Comparison of ENCODE assay signal across 10 mouse cellular contexts in the genomic region with DNA sequence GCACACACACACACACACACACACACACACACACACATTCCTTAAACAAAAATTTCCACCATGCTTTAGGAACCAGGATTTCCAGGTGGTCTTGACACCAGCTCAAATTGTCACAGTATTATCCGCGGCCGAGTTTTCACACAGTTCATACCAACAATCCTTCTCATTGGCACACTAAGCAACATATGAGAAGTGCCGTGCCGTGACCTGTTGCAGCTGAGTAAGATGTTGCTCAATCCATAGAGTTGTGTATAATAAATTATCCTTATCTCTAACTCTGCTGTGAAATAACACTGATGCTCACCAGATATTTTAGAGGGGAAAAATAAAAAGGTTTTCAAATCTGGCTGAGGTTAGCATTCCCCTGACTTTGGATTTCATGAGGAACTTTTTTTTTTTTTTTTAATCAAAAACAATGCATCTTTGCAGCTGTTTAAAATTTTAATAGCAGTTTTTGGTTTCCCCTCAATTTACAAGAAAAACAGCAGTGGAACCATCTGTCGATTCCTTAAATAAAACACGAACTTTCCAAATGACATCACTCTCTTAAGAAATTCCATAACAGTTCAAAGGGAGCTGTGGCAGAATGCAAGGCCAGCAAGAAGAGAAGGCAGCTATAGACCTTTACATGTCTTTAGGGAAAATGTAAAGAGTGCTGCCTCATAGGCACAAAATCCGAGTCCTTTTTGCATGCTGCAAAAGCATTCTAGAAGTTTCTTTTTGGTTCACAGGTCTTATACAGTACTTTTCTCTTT.
"Had no signal": no experiment of that assay in that cellular context is flagged by ENCODE, and none has a peak within 500 bp of the region (broad histone marks: within the 10 kb centered on the region; RNA-seq: fewer than 3 reads in every experiment).

No protein-coding gene starts in this region.

- H3K27ac ChIP-seq: intestine, embryonic 15.5 days; kidney, embryonic 15.5 days; left cerebral cortex, adult 2 months; liver, embryonic 14.5 days; midbrain, embryonic 13.5 days; neural tube, embryonic 15.5 days had no signal

- H3K4me2 ChIP-seq: intestine, embryonic 15.5 days; kidney, embryonic 15.5 days; midbrain, embryonic 13.5 days; neural tube, embryonic 15.5 days had no signal

- H3K36me3 ChIP-seq: intestine, embryonic 15.5 days; midbrain, embryonic 13.5 days had no signal

- H3K4me3 ChIP-seq: intestine, embryonic 15.5 days; kidney, embryonic 15.5 days; left cerebral cortex, adult 2 months; midbrain, embryonic 13.5 days; neural tube, embryonic 15.5 days had no signal

- ATAC-seq: intestine, embryonic 15.5 days; midbrain, embryonic 13.5 days had no signal

- H3K9ac ChIP-seq: intestine, embryonic 15.5 days; kidney, embryonic 15.5 days; liver, embryonic 14.5 days; midbrain, embryonic 13.5 days; neural tube, embryonic 15.5 days had no signal

- DNase-seq: kidney, adult 18-20 months; lung, adult 18-20 months; right cerebral cortex, adult 18-20 months; right cerebral cortex, postnatal 25 days had no signal

- H3K9me3 ChIP-seq: intestine, embryonic 15.5 days; kidney, embryonic 15.5 days; midbrain, embryonic 13.5 days; neural tube, embryonic 15.5 days had no signal

- H3K4me1 ChIP-seq: intestine, embryonic 15.5 days; kidney, embryonic 15.5 days had no signal

- H3K27me3 ChIP-seq: intestine, embryonic 15.5 days; kidney, embryonic 15.5 days; midbrain, embryonic 13.5 days; neural tube, embryonic 15.5 days had no signal
